Mouse (Mus musculus) lung, embryonic 14.5 days (tissue): ENCODE data around the gene Dhx40. TPM values are rescaled to one million over a fixed set of nuclear protein-coding genes. Genes with fewer than 3 reads are reported as not detected.
A peak's percentile ranks its signal among the peaks of the same experiment; 100 is the strongest.
"Not testable (repeated sequence)": the region's sequence is repeated elsewhere in the genome, so short reads cannot be mapped to it uniquely, and the experiment has no call there.

Source experiments
- ATAC-seq: fragments of 200-750 bp; cut with Nextera tagmentation; 2 replicates; pipeline ENCODE4 v1.8.0; 2017; ENCODE audit warnings: mild to moderate bottlenecking, moderate TSS enrichment, moderate library complexity; ENCODE audit not compliant: insufficient read depth
- DNase-seq: peaks from one replicate; pipeline ENCODE4 v3.0.0-alpha.2; 2015
- H3K27ac ChIP-seq: fragments of 300-500 bp; sonication (generic); 2 replicates; pipeline ENCODE4 v1.5.1; 2014; ENCODE audit warnings: low read depth, mild to moderate bottlenecking, moderate library complexity
- H3K27me3 ChIP-seq: fragments of 300-500 bp; sonication (generic); 2 replicates; pipeline ENCODE4 v1.6.1; 2014; ENCODE audit warnings: low read length, control low read depth; ENCODE audit not compliant: insufficient read depth
- H3K36me3 ChIP-seq: fragments of 300-500 bp; sonication (generic); 2 replicates; pipeline ENCODE4 v1.6.1; 2014; ENCODE audit warnings: control low read depth; ENCODE audit not compliant: insufficient read depth
- H3K4me1 ChIP-seq: fragments of 300-500 bp; sonication (generic); 2 replicates; pipeline ENCODE4 v1.6.1; 2014; ENCODE audit warnings: antibody characterized with exemption, control low read depth; ENCODE audit not compliant: insufficient read depth
- H3K4me2 ChIP-seq: fragments of 300-500 bp; sonication (generic); 2 replicates; pipeline ENCODE4 v1.6.1; 2014; ENCODE audit warnings: mild to moderate bottlenecking
- H3K4me3 ChIP-seq: fragments of 300-500 bp; sonication (generic); 2 replicates; pipeline ENCODE4 v1.5.1; 2014; ENCODE audit warnings: low read depth, low read length
- H3K9ac ChIP-seq: fragments of 300-500 bp; sonication (generic); 2 replicates; pipeline ENCODE4 v1.6.1; 2014
- H3K9me3 ChIP-seq: fragments of 300-500 bp; sonication (generic); 2 replicates; pipeline ENCODE4 v1.6.1; 2016; ENCODE audit warnings: low read depth, low read length, control low read depth
- CTCF ChIP-seq: IDR thresholded peaks from 2 replicates; pipeline ENCODE4 v1.5.1; 2016; ENCODE audit warnings: antibody characterized with exemption, low read depth
- WGBS: fragments of 180-500 bp; shearing (Covaris S2); extraction: QIAGEN DNeasy Blood & Tissue Kit; methylation state at CpG from one replicate; pipeline ENCODE4 v1.1.7; 2014; 5-methylcytosine and 5-hydroxymethylcytosine counted together
- polyA plus RNA-seq: library from polyadenylated mRNA; unstranded; fragments of >200 nt; fragmentation: Nextera tagmentation; extraction: Ambion mirVana; gene quantifications from 2 replicates; pipeline ENCODE4 v1.2.1, GENCODE M21; 2014

Gene Dhx40
- polyA plus RNA-seq, 1 experiment from 2014 or later, result 29.9 TPM

- 53% methylated on average over 3 of the region's 3 CpGs for WGBS
- TF ChIP-seq CTCF, result no peak
- no peak overlapping the region for H3K9ac ChIP-seq
- no peak overlapping the region for H3K4me3 ChIP-seq
- H3K27me3 ChIP-seq, result no peaks in the 10 kb centered on the region
- H3K27ac ChIP-seq, result no peak overlapping the region
- no peaks in the 10 kb centered on the region for H3K9me3 ChIP-seq
- no peaks in the 10 kb centered on the region for H3K36me3 ChIP-seq
- 0 out of 2 replicates have a peak, but pooled peaks cover 3% of the 10 kb centered on the region for H3K4me1 ChIP-seq
- peak; percentile 19 for DNase-seq
- no peak overlapping the region for H3K4me2 ChIP-seq
- no peak for ATAC-seq
Observed at GRCm38 (mm10) chr11:86745634-86746404, 61.7 kb downstream of the Dhx40 start.

GRCm38 (mm10) chr11:86742605-86743004, 64.9 kb downstream of the Dhx40 start:
- no peak for TF ChIP-seq CTCF
- Histone ChIP-seq H3K9ac (no peak overlapping the region), H3K4me3 (no peak overlapping the region), H3K27me3 (no peaks in the 10 kb centered on the region), H3K4me1 (0 out of 2 replicates have a peak, but pooled peaks cover 3% of the 10 kb centered on the region), H3K27ac (no peak overlapping the region), H3K36me3 (no peaks in the 10 kb centered on the region), H3K9me3 (no peaks in the 10 kb centered on the region), H3K4me2 (no peak overlapping the region)
- ATAC-seq, result no peak
- 36% methylated on average over 2 of the region's 2 CpGs for WGBS
- DNase-seq, result no peak

- Histone ChIP-seq H3K9me3 (no peaks in the 10 kb centered on the region), H3K27me3 (no peaks in the 10 kb centered on the region), H3K4me2 (no peak overlapping the region), H3K27ac (no peak overlapping the region), H3K36me3 (no peaks in the 10 kb centered on the region), H3K4me3 (no peak overlapping the region), H3K9ac (no peak overlapping the region), H3K4me1 (0 out of 2 replicates have a peak, but pooled peaks cover 3% of the 10 kb centered on the region)
- 90% methylated on average over 5 of the region's 5 CpGs for WGBS
- ATAC-seq, result no peak
- no peak for TF ChIP-seq CTCF
- DNase-seq, result no peak
Observed at GRCm38 (mm10) chr11:86741505-86741904, 66.0 kb downstream of the Dhx40 start.

- Histone ChIP-seq H3K36me3 (peaks cover 16% of the 10 kb centered on the region), H3K27me3 (no peaks in the 10 kb centered on the region), H3K4me2 (no peak overlapping the region), H3K27ac (no peak overlapping the region), H3K9ac (no peak overlapping the region), H3K4me3 (no peak overlapping the region), H3K9me3 (no peaks in the 10 kb centered on the region), H3K4me1 (no peaks in the 10 kb centered on the region)
- DNase-seq (no peak), ATAC-seq (no peak)
- 79% methylated on average over 2 of the region's 2 CpGs for WGBS
- no peak for TF ChIP-seq CTCF
Observed at GRCm38 (mm10) chr11:86739470-86739869, 68.1 kb downstream of the Dhx40 start.

GRCm38 (mm10) chr11:86738956-86739355, 68.6 kb downstream of the Dhx40 start:
- WGBS, result 90% methylated on average over 1 of the region's 1 CpGs
- Histone ChIP-seq H3K4me1 (no peaks in the 10 kb centered on the region), H3K27ac (no peak overlapping the region)

GRCm38 (mm10) chr11:86738308-86738707, 69.2 kb downstream of the Dhx40 start:
- not testable (repeated sequence) for DNase-seq

More at GRCm38 (mm10) chr11:86738956-86739355, 68.6 kb downstream of the Dhx40 start:
- Histone ChIP-seq H3K4me2 (no peak overlapping the region), H3K9me3 (no peaks in the 10 kb centered on the region), H3K9ac (no peak overlapping the region), H3K4me3 (no peak overlapping the region), H3K27me3 (no peaks in the 10 kb centered on the region), H3K36me3 (peaks cover 20% of the 10 kb centered on the region)
- no peak for DNase-seq
- ATAC-seq, result no peak
- TF ChIP-seq CTCF, result no peak

GRCm38 (mm10) chr11:86737301-86738000, 70.1 kb downstream of the Dhx40 start:
- TF ChIP-seq CTCF, result no peak
- ATAC-seq (no peak), DNase-seq (no peak)
- Histone ChIP-seq H3K27ac (no peak overlapping the region), H3K27me3 (no peaks in the 10 kb centered on the region), H3K4me3 (no peak overlapping the region), H3K36me3 (peaks cover 28% of the 10 kb centered on the region), H3K4me2 (no peak overlapping the region), H3K9me3 (no peaks in the 10 kb centered on the region), H3K9ac (no peak overlapping the region), H3K4me1 (no peaks in the 10 kb centered on the region)
- 68% methylated on average over 8 of the region's 8 CpGs for WGBS

More at GRCm38 (mm10) chr11:86738308-86738707, 69.2 kb downstream of the Dhx40 start:
- not testable (repeated sequence) for H3K4me3 ChIP-seq, H3K4me1 ChIP-seq, H3K27me3 ChIP-seq, H3K9ac ChIP-seq, H3K27ac ChIP-seq, H3K9me3 ChIP-seq, H3K4me2 ChIP-seq, ATAC-seq
- 90% methylated on average over 1 of the region's 1 CpGs for WGBS
- peaks cover 24% of the 10 kb centered on the region for H3K36me3 ChIP-seq
